Mouse (Mus musculus) MEL (cell line): Measurements from ENCODE around the gene Tecta.

Experiments used
- BHLHE40 ChIP-seq: IDR thresholded peaks from 2 replicates; pipeline ENCODE4 v1.6.1; 2012; ENCODE audit warnings: low read depth, mild to moderate bottlenecking, inconsistent platforms, low read length, improper control_type of control experiment, borderline replicate concordance
- CTCF ChIP-seq, 3 experiments: IDR thresholded peaks in 2 of 3; conservative IDR thresholded peaks in 1 of 3; 2 replicates each; pipeline ENCODE4 v1.5.1; 2011 to 2012; ENCODE audit warnings: low read length in 3 of 3, low read depth in 2 of 3, mild to moderate bottlenecking in 2 of 3, improper control_type of control experiment in 1 of 3, inconsistent platforms in 1 of 3, mixed read lengths in 1 of 3, moderate library complexity in 1 of 3; ENCODE audit not compliant: control insufficient read depth in 1 of 3, insufficient read depth in 1 of 3, poor library complexity in 1 of 3, severe bottlenecking in 1 of 3
- E2F4 ChIP-seq: IDR thresholded peaks from 2 replicates; pipeline ENCODE4 v1.6.1; 2011; ENCODE audit warnings: low read depth, low read length, improper control_type of control experiment, borderline replicate concordance
- EP300 ChIP-seq, 2 experiments: IDR thresholded peaks; 2 replicates each; pipeline ENCODE4 v1.6.1; 2011; ENCODE audit warnings: improper control_type of control experiment in 2 of 2, low read length in 2 of 2, low read depth in 1 of 2, mild to moderate bottlenecking in 1 of 2
- GATA1 ChIP-seq: IDR thresholded peaks from 2 replicates; pipeline ENCODE4 v1.6.1; 2011; ENCODE audit warnings: low read depth, low read length, improper control_type of control experiment
- HCFC1 ChIP-seq: IDR thresholded peaks from 2 replicates; pipeline ENCODE4 v1.6.1; 2012; ENCODE audit warnings: low read depth, mild to moderate bottlenecking, inconsistent platforms, low read length, improper control_type of control experiment, moderate library complexity
- MAX ChIP-seq: IDR thresholded peaks from 2 replicates; pipeline ENCODE4 v1.6.1; 2011; ENCODE audit warnings: low read length, improper control_type of control experiment
- MAZ ChIP-seq: IDR thresholded peaks from 2 replicates; pipeline ENCODE4 v1.6.1; 2012; ENCODE audit warnings: low read depth, mild to moderate bottlenecking, inconsistent platforms, low read length, improper control_type of control experiment
- POLR2A ChIP-seq, 2 experiments: IDR thresholded peaks; 2 replicates each; pipeline ENCODE4 v1.6.1; 2011 to 2012; ENCODE audit warnings: low read length in 2 of 2, mild to moderate bottlenecking in 2 of 2, control low read depth in 1 of 2, improper control_type of control experiment in 1 of 2, low read depth in 1 of 2, moderate library complexity in 1 of 2; ENCODE audit not compliant: control insufficient read depth in 1 of 2, insufficient read depth in 1 of 2, poor library complexity in 1 of 2
- SIN3A ChIP-seq: IDR thresholded peaks from 2 replicates; pipeline ENCODE4 v1.6.1; 2012; ENCODE audit warnings: low read length, improper control_type of control experiment, inconsistent platforms
- SMC3 ChIP-seq: IDR thresholded peaks from 2 replicates; pipeline ENCODE4 v1.6.1; 2011; ENCODE audit warnings: low read depth, low read length, improper control_type of control experiment
- UBTF ChIP-seq: IDR thresholded peaks from 2 replicates; pipeline ENCODE4 v1.6.1; 2012; ENCODE audit warnings: low read depth, mild to moderate bottlenecking, inconsistent platforms, low read length, improper control_type of control experiment, moderate library complexity, borderline replicate concordance; ENCODE audit not compliant: insufficient read depth
- ZC3H11A ChIP-seq: IDR thresholded peaks from 2 replicates; pipeline ENCODE4 v1.6.1; 2012; ENCODE audit warnings: low read depth, mild to moderate bottlenecking, inconsistent platforms, low read length, improper control_type of control experiment

DNA sequence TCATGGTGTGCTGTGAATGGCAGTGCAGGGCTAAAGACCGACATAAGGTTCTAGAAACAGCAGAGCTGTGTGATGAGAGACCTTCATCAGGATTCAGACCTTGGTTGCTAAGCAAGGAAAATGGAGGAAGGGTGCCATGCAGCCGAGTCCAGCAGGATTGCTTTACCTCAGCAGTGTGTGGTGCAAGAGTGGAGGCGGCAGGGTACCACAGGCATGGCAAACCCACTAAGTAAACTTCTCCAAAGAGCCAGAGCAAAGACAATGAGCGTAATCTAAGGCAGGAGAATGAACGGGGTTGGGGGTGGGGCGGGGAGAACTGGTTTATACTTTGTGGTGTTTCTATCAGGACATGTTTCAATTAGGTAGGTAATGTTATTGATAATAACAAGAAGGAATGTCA lies 49.3 kb upstream of the Tecta start:
- TF ChIP-seq SIN3A (no peak), EP300 (IDR thresholded peaks at IDR 0.05; ENCODE audit: low read depth in 1 of 2, low read length in 2 of 2) (no peak), POLR2A (IDR thresholded peaks at IDR 0.05; ENCODE audit: control insufficient read depth in 1 of 2, insufficient read depth in 1 of 2, low read depth in 1 of 2, low read length in 2 of 2, poor library complexity in 1 of 2) (no peak), CTCF (IDR thresholded peaks at IDR 0.05 in 2 of 3, conservative IDR thresholded peaks at IDR 0.05 in 1 of 3; ENCODE audit: control insufficient read depth in 1 of 3, insufficient read depth in 1 of 3, low read depth in 2 of 3, low read length in 3 of 3, poor library complexity in 1 of 3, severe bottlenecking in 1 of 3) (no peak), UBTF (no peak), MAZ (no peak), HCFC1 (no peak), SMC3 (no peak), ZC3H11A (no peak), MAX (no peak), BHLHE40 (no peak), GATA1 (no peak), E2F4 (no peak)
